Mouse (Mus musculus): ENCODE data around the gene Grip1. TPM values are rescaled to one million over a fixed set of nuclear protein-coding genes. Genes with fewer than 3 reads are reported as not detected.

The Grip1 gene
- polyA plus RNA-seq, 1 experiment from 2014 or later: 4.9 TPM

- no peaks in the 10 kb centered on the region for H3K4me1 ChIP-seq (ENCODE audit: control insufficient read depth, insufficient read depth, low read length)
- no peaks in the 10 kb centered on the region for H3K27me3 ChIP-seq (ENCODE audit: control insufficient read depth, insufficient read depth, low read length)
- H3K9me3 ChIP-seq (replicated peaks; ENCODE audit: control insufficient read depth, low read length): no peaks in the 10 kb centered on the region
- ATAC-seq (replicated peaks; ENCODE audit: insufficient number of reproducible peaks, low FRiP score, low TSS enrichment): no peak
- no peak overlapping the region for H3K4me2 ChIP-seq
- no peak overlapping the region for H3K4me3 ChIP-seq (ENCODE audit: low read depth, low read length)
- no peaks in the 10 kb centered on the region for H3K36me3 ChIP-seq (ENCODE audit: control insufficient read depth, insufficient read depth, low read length)
- H3K9ac ChIP-seq (ENCODE audit: low read depth, low read length): no peak overlapping the region
- WGBS (ENCODE audit: insufficient replicate concordance): 59% methylated on average over 5 of the region's 5 CpGs
- H3K27ac ChIP-seq (ENCODE audit: low read depth, low read length): no peak overlapping the region
Observed at GRCm38 (mm10) chr10:119778871-119779270, 325.2 kb downstream of the Grip1 start.

- Histone ChIP-seq H3K9me3 (replicated peaks; ENCODE audit: control insufficient read depth, low read length) (no peaks in the 10 kb centered on the region), H3K27me3 (ENCODE audit: control insufficient read depth, insufficient read depth, low read length) (no peaks in the 10 kb centered on the region), H3K4me1 (ENCODE audit: control insufficient read depth, insufficient read depth, low read length) (no peaks in the 10 kb centered on the region), H3K9ac (ENCODE audit: low read depth, low read length) (no peak overlapping the region), H3K27ac (ENCODE audit: low read depth, low read length) (no peak overlapping the region), H3K4me3 (ENCODE audit: low read depth, low read length) (no peak overlapping the region), H3K4me2 (no peak overlapping the region), H3K36me3 (ENCODE audit: control insufficient read depth, insufficient read depth, low read length) (no peaks in the 10 kb centered on the region)
- 84% methylated on average over 1 of the region's 1 CpGs for WGBS (ENCODE audit: insufficient replicate concordance)
- no peak for ATAC-seq (replicated peaks; ENCODE audit: insufficient number of reproducible peaks, low FRiP score, low TSS enrichment)
Observed at GRCm38 (mm10) chr10:119779657-119780056, 326.0 kb downstream of the Grip1 start.

GRCm38 (mm10) chr10:119790507-119790906, 336.9 kb downstream of the Grip1 start:
- ATAC-seq (replicated peaks; ENCODE audit: insufficient number of reproducible peaks, low FRiP score, low TSS enrichment): no peak
- WGBS (ENCODE audit: insufficient replicate concordance): 74% methylated on average over 1 of the region's 1 CpGs
- H3K4me2 ChIP-seq: no peak overlapping the region
- no peaks in the 10 kb centered on the region for H3K4me1 ChIP-seq (ENCODE audit: control insufficient read depth, insufficient read depth, low read length)
- H3K27me3 ChIP-seq (ENCODE audit: control insufficient read depth, insufficient read depth, low read length): no peaks in the 10 kb centered on the region
- H3K4me3 ChIP-seq (ENCODE audit: low read depth, low read length): no peak overlapping the region
- H3K9ac ChIP-seq (ENCODE audit: low read depth, low read length): no peak overlapping the region
- no peaks in the 10 kb centered on the region for H3K9me3 ChIP-seq (replicated peaks; ENCODE audit: control insufficient read depth, low read length)
- no peaks in the 10 kb centered on the region for H3K36me3 ChIP-seq (ENCODE audit: control insufficient read depth, insufficient read depth, low read length)
- H3K27ac ChIP-seq (ENCODE audit: low read depth, low read length): no peak overlapping the region

- H3K27ac ChIP-seq (ENCODE audit: low read depth, low read length): no peak overlapping the region
- H3K4me3 ChIP-seq (ENCODE audit: low read depth, low read length): no peak overlapping the region
- no peak overlapping the region for H3K4me2 ChIP-seq
- no peaks in the 10 kb centered on the region for H3K9me3 ChIP-seq (replicated peaks; ENCODE audit: control insufficient read depth, low read length)
- H3K36me3 ChIP-seq (ENCODE audit: control insufficient read depth, insufficient read depth, low read length): no peaks in the 10 kb centered on the region
- no peaks in the 10 kb centered on the region for H3K27me3 ChIP-seq (ENCODE audit: control insufficient read depth, insufficient read depth, low read length)
- no peak for ATAC-seq (replicated peaks; ENCODE audit: insufficient number of reproducible peaks, low FRiP score, low TSS enrichment)
- WGBS (ENCODE audit: insufficient replicate concordance): 26% methylated on average over 6 of the region's 6 CpGs
- no peak overlapping the region for H3K9ac ChIP-seq (ENCODE audit: low read depth, low read length)
- no peaks in the 10 kb centered on the region for H3K4me1 ChIP-seq (ENCODE audit: control insufficient read depth, insufficient read depth, low read length)
Observed at GRCm38 (mm10) chr10:119802421-119802820, 348.8 kb downstream of the Grip1 start.

- H3K9ac ChIP-seq (ENCODE audit: low read depth, low read length): no peak overlapping the region
- H3K4me3 ChIP-seq (ENCODE audit: low read depth, low read length): no peak overlapping the region
- H3K4me1 ChIP-seq (ENCODE audit: control insufficient read depth, insufficient read depth, low read length): no peaks in the 10 kb centered on the region
- no peak overlapping the region for H3K27ac ChIP-seq (ENCODE audit: low read depth, low read length)
- no peak overlapping the region for H3K4me2 ChIP-seq
- no peak for ATAC-seq (replicated peaks; ENCODE audit: insufficient number of reproducible peaks, low FRiP score, low TSS enrichment)
- H3K27me3 ChIP-seq (ENCODE audit: control insufficient read depth, insufficient read depth, low read length): no peaks in the 10 kb centered on the region
- H3K9me3 ChIP-seq (replicated peaks; ENCODE audit: control insufficient read depth, low read length): no peaks in the 10 kb centered on the region
- WGBS (ENCODE audit: insufficient replicate concordance): 54% methylated on average over 13 of the region's 13 CpGs
- no peaks in the 10 kb centered on the region for H3K36me3 ChIP-seq (ENCODE audit: control insufficient read depth, insufficient read depth, low read length)
Observed at GRCm38 (mm10) chr10:119803633-119804422, 350.2 kb downstream of the Grip1 start.

GRCm38 (mm10) chr10:119804423-119804814, 350.8 kb downstream of the Grip1 start:
- no peaks in the 10 kb centered on the region for H3K27me3 ChIP-seq (ENCODE audit: control insufficient read depth, insufficient read depth, low read length)
- 79% methylated on average over 9 of the region's 9 CpGs for WGBS (ENCODE audit: insufficient replicate concordance)
- H3K9ac ChIP-seq (ENCODE audit: low read depth, low read length): no peak overlapping the region
- no peak overlapping the region for H3K4me3 ChIP-seq (ENCODE audit: low read depth, low read length)
- no peaks in the 10 kb centered on the region for H3K9me3 ChIP-seq (replicated peaks; ENCODE audit: control insufficient read depth, low read length)
- no peak for ATAC-seq (replicated peaks; ENCODE audit: insufficient number of reproducible peaks, low FRiP score, low TSS enrichment)
- H3K36me3 ChIP-seq (ENCODE audit: control insufficient read depth, insufficient read depth, low read length): no peaks in the 10 kb centered on the region
- no peaks in the 10 kb centered on the region for H3K4me1 ChIP-seq (ENCODE audit: control insufficient read depth, insufficient read depth, low read length)
- no peak overlapping the region for H3K4me2 ChIP-seq
- no peak overlapping the region for H3K27ac ChIP-seq (ENCODE audit: low read depth, low read length)

GRCm38 (mm10) chr10:119805082-119805481, 351.5 kb downstream of the Grip1 start:
- Histone ChIP-seq H3K27me3 (ENCODE audit: control insufficient read depth, insufficient read depth, low read length) (no peaks in the 10 kb centered on the region), H3K4me2 (no peak overlapping the region), H3K4me1 (ENCODE audit: control insufficient read depth, insufficient read depth, low read length) (no peaks in the 10 kb centered on the region), H3K9me3 (replicated peaks; ENCODE audit: control insufficient read depth, low read length) (no peaks in the 10 kb centered on the region), H3K9ac (ENCODE audit: low read depth, low read length) (no peak overlapping the region), H3K27ac (ENCODE audit: low read depth, low read length) (no peak overlapping the region), H3K36me3 (ENCODE audit: control insufficient read depth, insufficient read depth, low read length) (no peaks in the 10 kb centered on the region), H3K4me3 (ENCODE audit: low read depth, low read length) (no peak overlapping the region)
- no peak for ATAC-seq (replicated peaks; ENCODE audit: insufficient number of reproducible peaks, low FRiP score, low TSS enrichment)
- WGBS (ENCODE audit: insufficient replicate concordance): 68% methylated on average over 7 of the region's 7 CpGs

DNA sequence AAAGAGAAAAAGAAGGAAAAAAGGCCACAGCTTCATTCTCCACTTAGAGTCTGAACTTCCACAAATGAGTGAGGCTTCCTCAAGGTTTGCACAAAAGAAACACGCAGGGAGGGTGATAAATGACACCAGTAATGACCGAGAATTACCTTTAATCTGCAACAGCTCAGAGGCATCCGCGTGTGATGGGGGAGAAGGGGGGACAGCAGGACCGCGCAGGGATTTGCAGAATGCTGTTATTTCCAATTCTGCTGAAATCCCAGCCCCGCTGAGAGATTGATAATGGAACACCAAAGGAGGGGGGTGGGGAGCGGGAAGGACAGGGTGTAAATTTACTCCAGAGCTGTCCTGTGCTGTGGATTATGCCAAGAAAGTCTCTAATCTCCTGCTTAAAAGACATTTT, 352.5 kb downstream of the Grip1 start:
- H3K4me1 ChIP-seq (ENCODE audit: control insufficient read depth, insufficient read depth, low read length): no peaks in the 10 kb centered on the region
- no peak overlapping the region for H3K27ac ChIP-seq (ENCODE audit: low read depth, low read length)
- 60% methylated on average over 8 of the region's 8 CpGs for WGBS (ENCODE audit: insufficient replicate concordance)
- no peak for ATAC-seq (replicated peaks; ENCODE audit: insufficient number of reproducible peaks, low FRiP score, low TSS enrichment)
- no peak overlapping the region for H3K4me3 ChIP-seq (ENCODE audit: low read depth, low read length)
- no peaks in the 10 kb centered on the region for H3K27me3 ChIP-seq (ENCODE audit: control insufficient read depth, insufficient read depth, low read length)
- H3K9ac ChIP-seq (ENCODE audit: low read depth, low read length): no peak overlapping the region
- H3K36me3 ChIP-seq (ENCODE audit: control insufficient read depth, insufficient read depth, low read length): no peaks in the 10 kb centered on the region
- no peak overlapping the region for H3K4me2 ChIP-seq
- H3K9me3 ChIP-seq (replicated peaks; ENCODE audit: control insufficient read depth, low read length): no peaks in the 10 kb centered on the region

- Histone ChIP-seq H3K9me3 (replicated peaks; ENCODE audit: control insufficient read depth, low read length) (no peaks in the 10 kb centered on the region), H3K27me3 (ENCODE audit: control insufficient read depth, insufficient read depth, low read length) (no peaks in the 10 kb centered on the region), H3K4me3 (ENCODE audit: low read depth, low read length) (no peak overlapping the region), H3K4me1 (ENCODE audit: control insufficient read depth, insufficient read depth, low read length) (no peaks in the 10 kb centered on the region), H3K4me2 (no peak overlapping the region), H3K36me3 (ENCODE audit: control insufficient read depth, insufficient read depth, low read length) (no peaks in the 10 kb centered on the region), H3K9ac (ENCODE audit: low read depth, low read length) (no peak overlapping the region), H3K27ac (ENCODE audit: low read depth, low read length) (no peak overlapping the region)
- WGBS (ENCODE audit: insufficient replicate concordance): 71% methylated on average over 5 of the region's 5 CpGs
- no peak for ATAC-seq (replicated peaks; ENCODE audit: insufficient number of reproducible peaks, low FRiP score, low TSS enrichment)
Observed at GRCm38 (mm10) chr10:119808384-119808783, 354.8 kb downstream of the Grip1 start.

Data from heart, embryonic 11.5 days (tissue).